Mouse (Mus musculus) stomach, embryonic 16.5 days (tissue): ENCODE measurements around the gene Sfi1. TPM values are rescaled to one million over a fixed set of nuclear protein-coding genes. Genes with fewer than 3 reads are reported as not detected.
"Not testable (repeated sequence)": the region's sequence is repeated elsewhere in the genome, so short reads cannot be mapped to it uniquely, and the experiment has no call there.

Source experiments
- ATAC-seq: fragments of 200-750 bp; cut with Nextera tagmentation; 2 replicates; pipeline ENCODE4 v1.8.0; 2017; ENCODE audit warnings: moderate number of reproducible peaks, moderate TSS enrichment; ENCODE audit not compliant: insufficient read depth, low FRiP score
- H3K27ac ChIP-seq: fragments of 300-500 bp; sonication (generic); 2 replicates; pipeline ENCODE4 v1.5.1; 2014; ENCODE audit warnings: low read length
- H3K27me3 ChIP-seq: fragments of 300-500 bp; sonication (generic); 2 replicates; pipeline ENCODE4 v1.6.1; 2014; ENCODE audit warnings: low read length, control low read depth, mixed read lengths; ENCODE audit not compliant: control insufficient read depth, insufficient read depth
- H3K36me3 ChIP-seq: fragments of 300-500 bp; sonication (generic); 2 replicates; pipeline ENCODE4 v1.6.1; 2014; ENCODE audit warnings: low read length; ENCODE audit not compliant: control insufficient read depth, insufficient read depth
- H3K4me1 ChIP-seq: fragments of 300-500 bp; sonication (generic); 2 replicates; pipeline ENCODE4 v1.6.1; 2014; ENCODE audit warnings: low read length, control low read depth, mixed read lengths; ENCODE audit not compliant: control insufficient read depth, insufficient read depth
- H3K4me2 ChIP-seq: fragments of 300-500 bp; sonication (generic); 2 replicates; pipeline ENCODE4 v1.6.1; 2014; ENCODE audit warnings: low read depth, low read length, mixed read lengths
- H3K4me3 ChIP-seq: fragments of 300-500 bp; sonication (generic); replicated peaks from 2 replicates; pipeline ENCODE4 v1.5.1; 2014; ENCODE audit warnings: mild to moderate bottlenecking, low read length
- H3K9ac ChIP-seq: fragments of 300-500 bp; sonication (generic); 2 replicates; pipeline ENCODE4 v1.6.1; 2014; ENCODE audit warnings: low read length
- H3K9me3 ChIP-seq: fragments of 300-500 bp; sonication (generic); replicated peaks from 2 replicates; pipeline ENCODE4 v1.6.1; 2016; ENCODE audit warnings: low read length, control low read depth; ENCODE audit not compliant: control insufficient read depth
- WGBS: fragments of 180-500 bp; shearing (Covaris S2); extraction: QIAGEN DNeasy Blood & Tissue Kit; methylation state at CpG from one replicate; pipeline ENCODE4 v1.1.7; 2014; 5-methylcytosine and 5-hydroxymethylcytosine counted together
- polyA plus RNA-seq: library from polyadenylated mRNA; unstranded; fragments of >200 nt; fragmentation: Nextera tagmentation; extraction: Ambion mirVana; gene quantifications from 2 replicates; pipeline ENCODE4 v1.2.1, GENCODE M21; 2015

The Sfi1 gene
- polyA plus RNA-seq, 1 experiment from 2014 or later = 14.6 TPM

GRCm38 (mm10) chr11:3166321-3166720 is 26.9 kb downstream of the Sfi1 start:
- H3K27me3 ChIP-seq, H3K27ac ChIP-seq, H3K4me3 ChIP-seq, ATAC-seq, H3K4me2 ChIP-seq, H3K9ac ChIP-seq, H3K9me3 ChIP-seq, H3K36me3 ChIP-seq, H3K4me1 ChIP-seq: not testable (repeated sequence)

- not testable (repeated sequence) for H3K9me3 ChIP-seq, H3K4me3 ChIP-seq, H3K4me2 ChIP-seq, H3K27ac ChIP-seq, H3K9ac ChIP-seq, H3K4me1 ChIP-seq, H3K27me3 ChIP-seq, H3K36me3 ChIP-seq
- 66% methylated on average over 3 of the region's 5 CpGs for WGBS
- peak; percentile 19; the same call in 1 of the 2 replicates for ATAC-seq
These were observed 28.0 kb downstream of the Sfi1 start for GRCm38 (mm10) chr11:3165210-3165782.

DNA sequence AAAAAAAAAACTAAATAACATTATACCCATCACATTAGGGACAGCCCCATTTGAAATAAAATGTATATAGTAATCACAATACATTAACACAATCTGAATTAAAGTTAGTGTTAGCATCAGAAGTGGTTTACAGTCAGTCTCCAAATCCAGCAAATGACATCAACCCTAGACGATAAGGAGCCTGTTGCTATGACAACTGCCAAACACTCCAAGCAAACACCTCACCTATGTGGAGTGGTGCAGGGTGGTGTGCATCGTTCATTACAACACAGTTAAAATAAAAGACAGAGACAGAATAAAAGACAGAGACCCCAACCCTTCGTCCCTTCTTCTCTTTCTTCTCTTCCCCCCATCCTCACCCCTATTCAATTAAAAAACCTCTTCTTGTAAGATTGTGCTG is 29.6 kb downstream of the Sfi1 start:
- ATAC-seq, H3K9me3 ChIP-seq, H3K27me3 ChIP-seq, H3K4me1 ChIP-seq, H3K4me3 ChIP-seq, H3K4me2 ChIP-seq, H3K9ac ChIP-seq, H3K27ac ChIP-seq, H3K36me3 ChIP-seq: not testable (repeated sequence)
- 62% methylated on average over 3 of the region's 3 CpGs for WGBS

DNA sequence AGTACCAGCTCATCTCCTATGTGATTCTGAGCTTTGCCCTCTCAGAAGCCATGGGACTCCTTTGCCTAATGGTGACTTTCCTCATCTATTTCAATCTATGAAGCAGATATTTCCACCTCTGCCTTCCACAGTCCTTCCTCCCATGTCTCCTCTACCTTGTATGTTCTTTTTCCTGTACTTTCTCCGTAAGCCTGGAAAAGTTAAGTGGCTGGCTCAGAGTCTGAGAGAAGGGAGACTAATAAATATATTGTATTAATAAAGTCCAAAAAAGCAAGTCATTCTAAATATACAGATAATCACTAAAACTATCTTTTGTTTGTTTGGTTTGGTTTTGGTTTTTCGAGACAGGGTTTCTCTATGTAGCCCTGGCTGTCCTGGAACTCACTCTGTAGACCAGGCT is 30.1 kb downstream of the Sfi1 start:
- H3K36me3 ChIP-seq, ATAC-seq: not testable (repeated sequence)
- 81% methylated on average over 2 of the region's 2 CpGs for WGBS

DNA sequence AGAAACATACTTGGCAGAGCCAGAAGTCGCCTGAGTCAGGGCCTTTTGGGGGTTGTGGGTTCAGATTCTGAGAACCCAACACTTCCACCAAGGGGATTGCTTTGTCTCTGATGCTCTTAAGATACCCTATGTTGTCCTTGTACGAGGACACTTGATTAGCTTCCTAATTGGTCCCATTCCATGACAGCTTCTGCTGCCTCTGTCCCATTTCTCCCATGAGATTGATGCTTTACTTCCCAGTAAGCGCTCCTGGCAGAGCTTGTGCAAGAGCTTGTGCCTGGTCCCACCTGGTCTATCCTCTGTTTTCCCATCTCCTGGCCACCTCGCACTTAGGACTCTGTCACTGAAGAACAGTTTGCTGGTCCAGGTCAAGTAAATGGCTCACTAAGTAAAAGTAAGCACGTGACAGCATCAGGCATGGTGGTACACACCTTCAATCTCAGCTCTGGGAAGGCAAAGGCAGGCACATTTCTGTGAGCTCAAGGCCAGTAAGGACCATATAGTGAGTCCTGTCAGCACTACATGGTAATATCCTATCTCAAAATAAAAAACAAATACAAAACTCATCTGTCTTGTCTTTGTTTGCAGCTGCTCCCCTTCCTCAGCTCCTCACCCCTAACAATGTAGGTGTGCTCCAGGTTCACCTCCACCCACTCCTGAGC is 30.9 kb downstream of the Sfi1 start:
- not testable (repeated sequence) for H3K4me3 ChIP-seq, H3K36me3 ChIP-seq, H3K4me2 ChIP-seq, H3K9me3 ChIP-seq, H3K27ac ChIP-seq, H3K4me1 ChIP-seq, H3K9ac ChIP-seq, H3K27me3 ChIP-seq
- ATAC-seq = peak; percentile 42
- WGBS = 61% methylated on average over 5 of the region's 5 CpGs

More for the DNA sequence above, 30.1 kb downstream of the Sfi1 start:
- not testable (repeated sequence) for H3K9me3 ChIP-seq, H3K27ac ChIP-seq, H3K27me3 ChIP-seq, H3K4me3 ChIP-seq, H3K9ac ChIP-seq, H3K4me2 ChIP-seq, H3K4me1 ChIP-seq

DNA sequence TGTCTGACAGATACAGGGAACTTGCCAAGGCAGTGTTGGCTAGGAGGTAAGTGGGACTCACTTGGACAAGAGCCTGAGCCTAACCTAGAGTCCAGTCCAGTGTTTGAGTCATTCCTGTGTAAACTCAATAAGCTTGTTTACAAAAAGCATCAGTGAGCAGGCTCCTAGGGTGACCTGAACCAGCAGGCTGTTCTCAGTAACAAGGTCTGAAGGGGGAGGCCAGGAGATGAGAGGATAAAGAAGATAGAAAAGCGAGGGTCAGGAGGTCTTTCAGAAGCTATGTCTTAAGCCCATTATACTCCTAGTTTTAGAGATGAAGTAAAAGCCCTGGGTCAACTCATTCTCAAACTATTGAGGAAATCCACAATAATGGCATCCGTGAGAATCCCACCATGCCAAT is 31.9 kb downstream of the Sfi1 start:
- H3K36me3 ChIP-seq, H3K9ac ChIP-seq, H3K9me3 ChIP-seq, H3K4me3 ChIP-seq, H3K4me1 ChIP-seq, H3K4me2 ChIP-seq, H3K27me3 ChIP-seq, H3K27ac ChIP-seq, ATAC-seq: not testable (repeated sequence)
- 50% methylated on average over 1 of the region's 2 CpGs for WGBS

DNA sequence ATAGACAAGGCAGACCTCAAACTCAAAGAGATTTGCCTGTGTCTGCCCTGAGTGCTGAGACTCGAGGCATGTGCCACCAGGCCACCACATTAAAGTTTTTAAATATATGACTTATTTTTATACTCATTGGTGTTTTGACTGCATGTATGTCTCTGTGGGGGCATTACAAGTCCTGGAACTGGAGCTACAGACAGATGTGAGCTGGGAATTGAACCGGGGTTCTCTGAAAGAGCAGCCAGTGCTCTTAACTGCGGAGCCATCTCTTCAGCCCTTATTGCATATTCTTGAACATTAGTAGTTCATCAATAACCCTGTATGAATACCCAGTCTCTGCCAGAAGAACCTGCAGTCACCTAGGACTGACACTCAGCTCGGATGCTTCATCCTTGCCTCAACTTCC is 34.5 kb downstream of the Sfi1 start:
- H3K36me3 ChIP-seq, H3K9ac ChIP-seq, H3K4me3 ChIP-seq, ATAC-seq, H3K4me2 ChIP-seq, H3K27ac ChIP-seq, H3K9me3 ChIP-seq, H3K27me3 ChIP-seq, H3K4me1 ChIP-seq: not testable (repeated sequence)
- 91% methylated on average over 4 of the region's 4 CpGs for WGBS

- H3K27me3 ChIP-seq, H3K36me3 ChIP-seq, H3K4me1 ChIP-seq, H3K4me2 ChIP-seq, H3K27ac ChIP-seq, H3K4me3 ChIP-seq, H3K9ac ChIP-seq, H3K9me3 ChIP-seq, ATAC-seq: not testable (repeated sequence)
- 88% methylated on average over 6 of the region's 6 CpGs for WGBS
These were observed 35.3 kb downstream of the Sfi1 start for GRCm38 (mm10) chr11:3157996-3158395.

DNA sequence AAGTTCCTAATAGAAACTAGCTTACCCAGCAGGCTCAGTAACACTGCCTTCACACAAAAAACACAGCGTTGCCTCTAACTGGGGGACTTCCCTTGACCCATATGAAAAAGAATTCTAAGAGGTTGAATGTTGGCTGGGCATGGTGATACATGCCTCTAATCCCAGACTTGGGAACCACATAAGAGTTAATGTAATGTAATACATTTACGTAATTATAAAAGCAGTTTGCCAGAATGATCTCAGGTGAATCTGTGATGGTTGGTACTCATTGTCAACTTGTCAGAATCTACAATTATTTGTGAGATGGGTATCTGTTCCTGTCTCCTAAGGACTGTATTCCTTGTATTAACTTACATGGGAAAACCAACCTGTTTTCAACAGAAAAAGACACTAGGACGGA is 36.3 kb downstream of the Sfi1 start:
- not testable (repeated sequence) for H3K36me3 ChIP-seq, H3K4me2 ChIP-seq, H3K9me3 ChIP-seq, H3K4me3 ChIP-seq, H3K4me1 ChIP-seq, H3K27ac ChIP-seq, H3K27me3 ChIP-seq, H3K9ac ChIP-seq, ATAC-seq
- 90% methylated on average over 2 of the region's 3 CpGs for WGBS
